Mouse (Mus musculus) neutrophil, adult 83 days (primary cell): ENCODE measurements around the gene As3mt. TPM values are rescaled to one million over a fixed set of nuclear protein-coding genes. Genes with fewer than 3 reads are reported as not detected.

ENCODE experiments used
- total RNA-seq, 2 experiments: library from RNA; stranded (reverse); gene quantifications; one replicate each; pipeline ENCODE4 v1.2.4; 2023

As3mt gene
- total RNA-seq = 10 to 100 TPM; 16.2 to 19.7 TPM

DNA sequence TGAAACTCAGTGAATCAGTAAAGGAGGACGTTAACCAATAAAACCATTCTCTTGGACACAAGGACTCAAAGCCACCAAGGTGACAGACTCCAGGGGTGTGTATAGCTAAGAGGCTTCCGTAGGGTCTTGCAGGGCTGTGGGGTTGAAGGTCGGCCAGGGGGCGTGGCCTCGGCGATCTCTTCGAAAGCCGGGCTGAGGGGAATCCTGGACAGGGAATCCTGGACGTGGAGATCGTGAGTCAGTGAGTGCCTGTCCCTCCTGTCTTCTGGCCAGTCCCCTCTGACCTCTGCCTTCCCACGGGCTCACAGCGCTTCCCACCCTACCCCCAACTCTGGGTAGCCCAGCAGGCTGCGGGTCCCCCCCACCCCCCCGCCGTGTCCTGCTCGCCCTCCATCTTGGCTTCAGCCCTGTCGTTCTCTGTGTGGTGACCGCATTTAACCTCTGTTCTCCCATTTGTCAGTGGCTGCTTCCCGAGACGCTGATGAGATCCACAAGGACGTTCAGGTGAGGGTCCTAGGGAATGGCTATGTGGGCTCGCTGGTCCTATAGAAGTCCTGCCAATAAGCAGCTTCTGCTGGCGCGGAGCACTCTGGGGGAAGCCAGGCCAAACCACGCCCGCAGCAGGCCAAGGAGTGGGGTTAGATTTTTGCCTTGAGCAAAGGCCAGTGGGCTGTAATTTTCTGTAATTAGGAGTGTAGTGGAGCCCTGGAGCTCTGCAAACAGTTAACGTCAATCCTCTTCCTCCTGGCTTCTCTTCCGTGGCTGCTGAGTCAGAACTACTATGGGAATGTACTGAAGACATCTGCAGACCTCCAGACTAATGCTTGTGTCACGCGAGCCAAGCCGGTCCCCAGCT, at the start of gene As3mt:
Gene As3mt, plus strand, starts transcription at position 163 of the 856 bp plus-strand sequence.

DNA sequence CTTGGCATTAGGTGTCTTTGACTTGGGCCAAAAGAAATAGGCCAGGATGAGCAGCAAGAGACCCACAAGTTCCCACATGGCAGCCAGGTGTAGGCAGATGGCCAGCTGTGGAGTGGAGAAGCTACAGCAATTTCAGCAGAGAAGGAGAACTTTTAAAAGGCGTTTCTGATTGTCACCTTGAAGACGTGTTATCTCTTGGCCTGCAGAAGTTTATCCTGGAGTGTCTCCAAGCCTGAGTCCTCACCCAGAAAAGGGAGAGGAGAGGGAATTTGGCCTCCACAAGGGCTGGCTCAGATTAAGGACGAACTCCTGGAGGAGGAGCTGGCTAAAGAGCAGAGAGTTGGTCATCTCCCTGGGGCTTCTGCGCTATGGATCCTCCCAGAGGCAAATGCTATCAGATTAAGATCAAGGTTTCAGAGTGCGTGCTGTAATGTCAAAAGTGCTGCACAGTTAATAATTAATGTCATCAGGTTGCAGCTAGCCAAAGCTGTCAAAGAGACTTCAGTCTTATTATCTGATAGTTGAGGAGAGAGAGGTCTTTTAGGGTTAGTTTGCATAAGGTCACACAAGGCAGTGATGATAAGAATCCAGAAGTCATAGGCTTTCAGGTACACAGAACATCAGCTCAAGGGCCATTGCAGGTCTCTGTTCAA, 34.4 kb upstream of the As3mt start, which contains the start of gene Cyp17a1:
Gene Cyp17a1, minus strand, starts transcription at position 407 of the 653 bp plus-strand sequence.

DNA sequence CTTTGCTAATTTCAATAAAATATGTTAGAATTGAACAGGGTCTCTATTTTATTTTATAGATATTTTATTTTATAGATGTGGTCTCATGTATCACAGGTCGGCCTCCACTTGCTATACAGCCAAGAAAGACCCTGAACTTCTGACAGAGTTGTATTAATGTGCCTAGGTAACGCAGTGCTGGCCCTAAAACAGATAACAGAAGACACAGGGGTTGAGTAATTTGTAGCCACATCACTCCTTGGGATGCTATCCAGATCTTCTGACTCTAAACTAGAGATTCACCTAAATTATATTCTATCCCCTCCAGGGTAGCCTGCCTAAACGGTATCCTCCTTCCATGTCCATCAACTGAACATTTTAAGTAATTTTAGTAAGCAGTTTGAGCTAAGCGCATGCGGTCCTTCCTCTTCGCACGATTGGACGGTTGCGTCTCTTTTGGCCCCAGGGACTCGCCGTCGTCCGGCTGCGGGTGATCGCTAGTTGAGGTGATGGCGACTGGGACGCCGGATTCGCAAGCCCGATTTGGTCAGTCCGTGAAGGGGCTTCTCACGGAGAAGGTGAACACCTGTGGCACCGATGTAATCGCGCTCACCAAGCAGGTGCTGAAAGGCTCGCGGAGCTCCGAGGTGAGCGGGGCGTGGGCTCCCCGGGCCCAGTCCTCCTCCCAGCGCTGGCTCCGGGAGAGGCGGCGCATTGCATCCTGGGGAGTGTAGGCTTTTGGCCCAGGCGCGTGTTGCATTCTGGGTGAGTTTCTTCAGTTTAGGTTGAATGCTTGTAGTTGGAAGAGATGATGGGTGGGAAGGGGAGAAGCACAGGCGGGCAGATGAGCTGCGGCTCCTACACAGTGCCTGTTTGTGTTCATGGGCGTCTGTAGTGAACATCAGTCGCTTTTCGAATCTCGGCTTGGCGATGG, 17.5 kb upstream of the As3mt start, which contains the start of gene Borcs7:
Gene Borcs7, plus strand, starts transcription at position 447 of the 913 bp plus-strand sequence.

DNA sequence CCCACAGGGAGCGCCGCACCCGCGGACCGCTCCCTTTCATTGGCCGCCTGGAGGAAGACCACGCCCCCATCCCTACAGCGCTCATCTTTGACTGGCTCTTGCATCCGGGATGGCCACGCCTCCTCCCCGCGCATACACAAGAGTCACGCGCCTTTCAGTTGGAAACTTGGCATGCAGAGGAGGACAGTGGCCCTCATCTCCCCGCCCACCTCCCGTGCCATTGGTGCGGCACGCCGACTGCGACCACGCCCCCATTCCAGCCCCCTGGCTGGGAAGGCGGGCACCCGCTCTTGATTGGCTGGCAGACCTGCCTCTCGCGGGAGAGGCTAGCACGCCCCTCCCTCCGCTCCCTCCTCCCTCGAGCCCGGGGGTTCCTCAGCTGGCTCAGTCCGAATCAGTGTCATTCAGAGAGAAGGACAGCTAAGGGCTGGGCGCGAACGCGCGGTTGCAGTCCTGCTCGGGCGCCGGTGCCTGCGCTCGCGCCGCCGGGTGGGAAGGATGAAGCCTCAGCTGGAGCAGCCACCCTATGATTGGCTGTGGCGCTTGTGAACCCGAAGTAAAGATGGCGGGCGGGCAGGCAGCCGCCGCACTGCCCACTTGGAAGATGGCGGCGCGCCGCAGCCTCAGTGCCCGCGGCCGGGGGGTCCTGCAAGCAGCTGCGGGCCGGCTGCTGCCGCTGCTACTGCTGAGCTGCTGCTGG, 54.1 kb downstream of the As3mt start, which contains the start of gene Cnnm2:
Gene Cnnm2, plus strand, starts transcription at position 350 of the 700 bp plus-strand sequence.

Other genes with a start within 250 kb of the As3mt start
- gene Trim8, start 205.8 kb upstream of the As3mt start, total RNA-seq = 10 to 100 TPM; 40.9 to 47.7 TPM
- 10 to 100 TPM in 1 of 2 experiments, 1 to 10 TPM in 1; 9.2 to 12.5 TPM for gene Arl3, start 134.3 kb upstream of the As3mt start, total RNA-seq
- 10 to 100 TPM in 1 of 2 experiments, 1 to 10 TPM in 1; 8.3 to 12.6 TPM for gene Sfxn2, start 134.1 kb upstream of the As3mt start, total RNA-seq
- 10 to 100 TPM; 57.5 to 76.1 TPM for gene Wbp1l, start 108.4 kb upstream of the As3mt start, total RNA-seq
- not detected for gene Cyp17a1, start 34.3 kb upstream of the As3mt start, total RNA-seq
- gene Borcs7, start 17.6 kb upstream of the As3mt start, total RNA-seq = 1 to 10 TPM; 4.4 to 4.9 TPM
- 1 to 10 TPM; 6.4 to 6.8 TPM for gene Cnnm2, start 54.1 kb downstream of the As3mt start, total RNA-seq